Mouse (Mus musculus) liver, adult 2 months (tissue): ENCODE measurements around the gene Rad21l. TPM values are rescaled to one million over a fixed set of nuclear protein-coding genes. Genes with fewer than 3 reads are reported as not detected.

Experiments used
- DNase-seq: peaks from one replicate; pipeline ENCODE4 v3.0.0-alpha.2; 2011; ENCODE audit warnings: low read depth, low spot score; ENCODE audit errors: extremely low read depth
- H3K27ac ChIP-seq: fragments of 200-500 bp; replicated peaks from 2 replicates; pipeline ENCODE4 v1.5.1; 2012; ENCODE audit warnings: low read depth, mild to moderate bottlenecking, control low read depth, inconsistent platforms, low read length; ENCODE audit not compliant: insufficient read depth
- H3K27me3 ChIP-seq: fragments of 200-500 bp; 2 replicates; pipeline ENCODE4 v1.6.1; 2012; ENCODE audit warnings: mild to moderate bottlenecking, moderate library complexity, low read length, inconsistent platforms; ENCODE audit not compliant: control insufficient read depth, insufficient read depth
- H3K36me3 ChIP-seq: fragments of 200-500 bp; 2 replicates; pipeline ENCODE4 v1.6.1; 2012; ENCODE audit warnings: low read length, inconsistent platforms; ENCODE audit not compliant: control insufficient read depth, insufficient read depth
- H3K4me1 ChIP-seq: fragments of 200-500 bp; 2 replicates; pipeline ENCODE4 v1.6.1; 2011; ENCODE audit warnings: low read length; ENCODE audit not compliant: control insufficient read depth, insufficient read depth
- H3K4me3 ChIP-seq: fragments of 200-500 bp; 2 replicates; pipeline ENCODE4 v1.5.1; 2011; ENCODE audit warnings: low read depth, mild to moderate bottlenecking, control low read depth, low read length, moderate library complexity; ENCODE audit not compliant: insufficient read depth
- H3K79me2 ChIP-seq: fragments of 200-500 bp; 2 replicates; pipeline ENCODE4 v1.6.1; 2012; ENCODE audit warnings: inconsistent platforms, mild to moderate bottlenecking, low read length, moderate library complexity; ENCODE audit not compliant: control insufficient read depth, insufficient read depth
- H3K9ac ChIP-seq: fragments of 200-500 bp; 2 replicates; pipeline ENCODE4 v1.6.1; 2012; ENCODE audit warnings: low read depth, mild to moderate bottlenecking, control low read depth, inconsistent platforms, low read length
- CTCF ChIP-seq: fragments of 200-500 bp; IDR thresholded peaks from 2 replicates; pipeline ENCODE4 v1.5.1; 2011; ENCODE audit warnings: low read depth, low read length, control low read depth
- POLR2A ChIP-seq: fragments of 200-500 bp; IDR thresholded peaks from 2 replicates; pipeline ENCODE4 v1.6.1; 2011; ENCODE audit warnings: low read length, control low read depth; ENCODE audit not compliant: insufficient read depth; ENCODE audit errors: extremely low read depth
- WGBS: fragments of 180-500 bp; shearing (Covaris S2); methylation state at CpG from one replicate; pipeline ENCODE4 v1.1.7; 2018; 5-methylcytosine and 5-hydroxymethylcytosine counted together
- polyA plus RNA-seq: library from polyadenylated mRNA; depleted of rRNA; stranded (reverse); fragments of >200 nt; gene quantifications from 2 replicates; pipeline ENCODE4 v1.2.3, GENCODE M21; 2012; rRNA removed
- total RNA-seq: library from RNA; depleted of rRNA; stranded (reverse); fragments of >200 nt; gene quantifications from 2 replicates; pipeline ENCODE4 v1.2.3, GENCODE M21; 2014; rRNA removed

Gene Rad21l
- total and polyA plus RNA-seq, 2 experiments, result not detected

- Histone ChIP-seq H3K27me3 (no peaks in the 10 kb centered on the region), H3K36me3 (no peaks in the 10 kb centered on the region), H3K27ac (no peak overlapping the region), H3K4me1 (no peaks in the 10 kb centered on the region), H3K4me3 (no peak overlapping the region), H3K9ac (no peak overlapping the region), H3K79me2 (no peaks in the 10 kb centered on the region)
- DNase-seq, result no peak
- no peak for TF ChIP-seq POLR2A
- no peak for TF ChIP-seq CTCF
- WGBS, result 48% methylated on average over 4 of the region's 4 CpGs
These were observed 64.7 kb downstream of the Rad21l start for GRCm38 (mm10) chr2:151603630-151604029.

DNA sequence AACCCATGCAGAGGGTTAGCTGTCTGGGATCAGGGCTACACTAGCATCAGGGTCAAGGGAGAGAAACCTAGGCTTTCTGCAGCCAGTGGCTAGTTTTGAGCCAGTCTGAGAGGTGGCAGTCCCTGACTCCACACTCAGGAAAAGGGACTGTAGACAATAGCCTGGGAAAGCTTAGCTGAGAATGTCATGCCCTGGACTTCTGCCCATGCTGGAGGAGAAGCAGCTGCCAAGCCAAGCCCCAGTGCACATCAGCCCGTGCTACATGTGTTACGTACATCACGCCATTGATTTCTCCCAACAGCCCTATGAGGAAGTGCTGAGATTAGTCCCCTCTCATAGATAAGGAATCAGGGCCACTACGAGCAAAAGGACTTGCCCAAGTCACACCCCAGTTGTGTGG lies 66.2 kb downstream of the Rad21l start:
- TF ChIP-seq POLR2A, result no peak
- no peak for TF ChIP-seq CTCF
- Histone ChIP-seq H3K36me3 (no peaks in the 10 kb centered on the region), H3K4me3 (no peak overlapping the region), H3K4me1 (no peaks in the 10 kb centered on the region), H3K27me3 (no peaks in the 10 kb centered on the region), H3K9ac (no peak overlapping the region), H3K79me2 (no peaks in the 10 kb centered on the region), H3K27ac (no peak overlapping the region)
- 52% methylated on average over 4 of the region's 4 CpGs for WGBS
- DNase-seq, result no peak

GRCm38 (mm10) chr2:151598068-151598467 lies 70.3 kb downstream of the Rad21l start:
- no peak for DNase-seq
- H3K4me3 ChIP-seq, result no peak overlapping the region
- no peaks in the 10 kb centered on the region for H3K4me1 ChIP-seq
- H3K27me3 ChIP-seq, result no peaks in the 10 kb centered on the region
- TF ChIP-seq CTCF (no peak), POLR2A (no peak)
- no peak overlapping the region for H3K9ac ChIP-seq
- WGBS, result 65% methylated on average over 2 of the region's 2 CpGs
- H3K27ac ChIP-seq, result no peak overlapping the region
- H3K36me3 ChIP-seq, result no peaks in the 10 kb centered on the region
- no peaks in the 10 kb centered on the region for H3K79me2 ChIP-seq

Other genes with a start within 250 kb of the Rad21l start
- gene 4921509C19Rik, start 192.4 kb downstream of the Rad21l start, total RNA-seq, result not detected in 2 replicates
- gene 4921509C19Rik, start 192.4 kb downstream of the Rad21l start, polyA plus RNA-seq, result not detected in 2 replicates
- gene Nsfl1c, start 174.4 kb downstream of the Rad21l start, total RNA-seq, result 45.4 and 54.7 TPM in 2 replicates
- gene Nsfl1c, start 174.4 kb downstream of the Rad21l start, polyA plus RNA-seq, result 42.3 and 45.5 TPM in 2 replicates
- 14.2 and 19.8 TPM in 2 replicates for gene Fkbp1a, start 126.0 kb downstream of the Rad21l start, total RNA-seq
- gene Fkbp1a, start 126.0 kb downstream of the Rad21l start, polyA plus RNA-seq, result 22.5 and 25.9 TPM in 2 replicates
- 0.13 and 0.28 TPM in 2 replicates for gene Sdcbp2, start 95.9 kb downstream of the Rad21l start, total RNA-seq
- gene Sdcbp2, start 95.9 kb downstream of the Rad21l start, polyA plus RNA-seq, result 0.07 and 0.33 TPM in 2 replicates
- gene Snph, start 35.9 kb downstream of the Rad21l start, total RNA-seq, result under 0.01 and 0.09 TPM in 2 replicates
- 0.04 TPM in 1 of 2 replicates, not detected in the other for gene Snph, start 35.9 kb downstream of the Rad21l start, polyA plus RNA-seq
- not detected in 2 replicates for gene Tmem74b, start 33.5 kb upstream of the Rad21l start, total RNA-seq
- not detected in 2 replicates for gene Tmem74b, start 33.5 kb upstream of the Rad21l start, polyA plus RNA-seq
- gene Psmf1, start 75.7 kb upstream of the Rad21l start, total RNA-seq, result 7.5 and 9.2 TPM in 2 replicates
- gene Psmf1, start 75.7 kb upstream of the Rad21l start, polyA plus RNA-seq, result 39.2 and 46.0 TPM in 2 replicates
- not detected in 2 replicates for gene Rspo4, start 174.4 kb upstream of the Rad21l start, total RNA-seq
- gene Rspo4, start 174.4 kb upstream of the Rad21l start, polyA plus RNA-seq, result not detected in 2 replicates
- gene Angpt4, start 242.7 kb upstream of the Rad21l start, total RNA-seq, result under 0.01 and 0.13 TPM in 2 replicates
- 0.10 and 0.19 TPM in 2 replicates for gene Angpt4, start 242.7 kb upstream of the Rad21l start, polyA plus RNA-seq